Mouse (Mus musculus) testis, adult 2 months (tissue): ENCODE measurements around the gene Carm1.

Experiments
- CTCF ChIP-seq: fragments of 200-500 bp; IDR thresholded peaks from 2 replicates; pipeline ENCODE4 v1.5.1; 2012; ENCODE audit warnings: low read depth, mild to moderate bottlenecking, inconsistent platforms, low read length, moderate library complexity; ENCODE audit not compliant: control insufficient read depth, insufficient read depth, insufficient replicate concordance
- POLR2A ChIP-seq: fragments of 200-500 bp; IDR thresholded peaks from 2 replicates; pipeline ENCODE4 v1.6.1; 2012; ENCODE audit warnings: low read depth, mild to moderate bottlenecking, inconsistent platforms, low read length, moderate library complexity; ENCODE audit not compliant: control insufficient read depth

DNA sequence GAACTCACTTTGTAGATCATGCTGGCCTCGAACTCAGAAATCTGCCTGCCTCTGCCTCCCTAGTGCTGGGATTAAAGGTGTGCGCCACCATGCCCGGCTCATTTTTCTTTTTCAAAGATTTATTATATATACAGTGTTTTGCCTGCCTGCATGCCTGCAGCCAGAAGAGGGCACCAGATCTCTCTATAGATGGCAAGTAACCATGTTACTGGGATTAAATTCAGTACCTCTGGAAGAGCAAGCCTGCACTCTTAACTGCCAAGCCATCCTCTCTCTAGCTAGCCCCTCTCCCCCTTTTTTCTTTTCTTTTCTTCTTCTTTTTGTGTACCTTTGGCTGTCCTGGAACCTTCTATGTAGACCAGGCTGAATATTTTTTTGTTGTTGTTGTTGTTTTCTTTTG lies 84.0 kb downstream of the Carm1 start:
- TF ChIP-seq CTCF = no peak
- TF ChIP-seq POLR2A = no peak
